ENCODE assay signal across 24 mouse cellular contexts in the genomic region with DNA sequence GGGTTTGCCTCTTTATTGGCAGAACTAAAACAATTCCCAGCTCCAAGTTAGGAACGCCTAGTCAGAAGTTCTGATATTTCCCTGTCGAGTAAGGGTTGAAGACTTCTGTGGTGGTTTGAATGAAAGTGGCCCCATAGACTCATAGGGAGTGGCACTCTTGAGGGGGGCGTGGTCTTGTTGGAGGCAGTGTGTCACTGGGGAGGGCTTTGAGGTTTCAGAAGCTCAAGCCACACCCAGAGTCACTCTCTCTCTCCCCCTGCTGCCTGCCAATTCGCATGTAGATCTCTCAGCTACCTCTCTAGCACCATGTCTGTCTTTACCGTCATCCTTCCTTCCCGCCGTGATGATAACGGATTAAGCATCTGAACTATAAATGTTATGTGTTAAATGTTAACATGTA. TPM values are rescaled to one million over a fixed set of nuclear protein-coding genes. Genes with fewer than 3 reads are reported as not detected.
A peak's percentile ranks its signal among the peaks of the same experiment; 100 is the strongest.
DNase-seq lines count a peak whose midpoint lies in the region; ATAC-seq and TF ChIP-seq lines count a peak whose summit lies in the region.
"Had no signal": no experiment of that assay in that cellular context is flagged by ENCODE, and none has a peak within 500 bp of the region (broad histone marks: within the 10 kb centered on the region; RNA-seq: fewer than 3 reads in every experiment).

No protein-coding gene starts in this region.

- H3K4me1 ChIP-seq in liver, embryonic 13.5 days (replicated peaks) = no peaks in the 10 kb centered on the region; the same call in 1 of the 2 replicates
- no peaks in the 10 kb centered on the region for H3K4me1 ChIP-seq in embryonic fibroblast, embryonic 13.5 days (ENCODE audit: control insufficient read depth, insufficient read depth, low read length)
- H3K4me1 ChIP-seq: forebrain, embryonic 15.5 days; heart, embryonic 15.5 days; lung, embryonic 15.5 days; midbrain, embryonic 13.5 days; stomach, embryonic 15.5 days had no signal

- 0 out of 2 replicates have a peak, but pooled peaks cover 4% of the 10 kb centered on the region for H3K27me3 ChIP-seq in liver, embryonic 13.5 days
- H3K27me3 ChIP-seq: forebrain, embryonic 15.5 days; heart, embryonic 15.5 days; lung, embryonic 15.5 days; midbrain, embryonic 13.5 days; Patski; stomach, embryonic 15.5 days had no signal

- no peaks in the 10 kb centered on the region for H3K36me3 ChIP-seq in liver, embryonic 13.5 days
- H3K36me3 ChIP-seq: forebrain, embryonic 15.5 days; heart, embryonic 15.5 days; lung, embryonic 15.5 days; midbrain, embryonic 13.5 days; stomach, embryonic 15.5 days had no signal

- no peak for TF ChIP-seq CTCF in embryonic fibroblast, embryonic 13.5 days (IDR thresholded peaks at IDR 0.05; ENCODE audit: borderline replicate concordance, insufficient read depth, low read length)

- no peak overlapping the region for H3K9ac ChIP-seq in liver, embryonic 13.5 days
- H3K9ac ChIP-seq: forebrain, embryonic 15.5 days; heart, embryonic 15.5 days; lung, embryonic 15.5 days; midbrain, embryonic 13.5 days; stomach, embryonic 15.5 days had no signal

- no peak overlapping the region for H3K27ac ChIP-seq in liver, embryonic 13.5 days
- H3K27ac ChIP-seq in embryonic fibroblast, embryonic 13.5 days (ENCODE audit: insufficient read depth, low read length) = peak overlapping the region; percentile 63
- H3K27ac ChIP-seq: forebrain, embryonic 15.5 days; heart, embryonic 15.5 days; lung, embryonic 15.5 days; macrophage; midbrain, embryonic 13.5 days; stomach, embryonic 15.5 days had no signal

- ATAC-seq in liver, embryonic 13.5 days (ENCODE audit: low read depth) = 0 out of 2 replicates have a peak, but pooled peaks have one; percentile 45
- ATAC-seq in megakaryocyte progenitor cell, adult 5-6 weeks (replicated peaks; ENCODE audit: poor library complexity) = peak; percentile 37; the same call in 1 of the 2 replicates
- ATAC-seq: forebrain, embryonic 15.5 days; hindbrain, embryonic 16.5 days; intestine, embryonic 16.5 days; midbrain, embryonic 13.5 days; Patski had no signal

- no peak overlapping the region for H3K4me2 ChIP-seq in liver, embryonic 13.5 days
- H3K4me2 ChIP-seq: forebrain, embryonic 15.5 days; heart, embryonic 15.5 days; liver, embryonic 11.5 days; lung, embryonic 15.5 days; midbrain, embryonic 13.5 days; stomach, embryonic 15.5 days had no signal

- no peak for TF ChIP-seq POLR2A in embryonic fibroblast, embryonic 13.5 days (IDR thresholded peaks at IDR 0.05; ENCODE audit: low read depth, low read length)

- no peak for DNase-seq in liver, embryonic 13.5 days
- DNase-seq in liver = no peak
- DNase-seq in R1 (ENCODE audit: low read depth, low spot score) = peak; percentile 95
- no peak for DNase-seq in adrenal gland, adult 8-10 months
- no peak for DNase-seq in right cerebral cortex, postnatal 10 days (ENCODE audit: low spot score in 2 of 2)
- DNase-seq in heart, postnatal 14 days = no peak
- DNase-seq: adrenal gland, postnatal 25 days; cerebellum, adult 18-20 months; cerebellum, postnatal 36 days; kidney, postnatal 4 days; thymus, adult 18-20 months; thymus, postnatal 4 days had no signal

- 84% methylated on average over 8 of the region's 8 CpGs for WGBS in liver, embryonic 13.5 days (ENCODE audit: insufficient replicate concordance)

- no peak overlapping the region for H3K4me3 ChIP-seq in liver, embryonic 13.5 days (replicated peaks)
- H3K4me3 ChIP-seq in embryonic fibroblast, embryonic 13.5 days (ENCODE audit: insufficient read depth, low read length) = no peak overlapping the region
- H3K4me3 ChIP-seq: forebrain, embryonic 15.5 days; heart, embryonic 15.5 days; lung, embryonic 15.5 days; midbrain, embryonic 13.5 days; stomach, embryonic 15.5 days had no signal

- intact Hi-C loops in heart, postnatal 14 days (cut with DNase I) = no loop called here

- no peaks in the 10 kb centered on the region for H3K9me3 ChIP-seq in liver, embryonic 13.5 days (replicated peaks)
- H3K9me3 ChIP-seq: forebrain, embryonic 15.5 days; heart, embryonic 15.5 days; lung, embryonic 15.5 days; midbrain, embryonic 13.5 days; stomach, embryonic 15.5 days had no signal

RNA-seq across cellular contexts. Expression of gene Arl15, which starts 19.5 kb away (rescaled TPM):
- polyA plus RNA-seq in liver, embryonic 13.5 days (2015; fragmentation: Nextera tagmentation; extraction: Ambion mirVana) = 2.5 and 2.9 TPM in 2 replicates
- polyA plus RNA-seq in embryonic fibroblast, embryonic 13.5 days (2011; ENCODE audit: insufficient read length, low read depth, missing spikeins) = 25.9 and 26.9 TPM in 2 replicates
- 17.5 and 22.3 TPM in 2 replicates for total RNA-seq in megakaryocyte progenitor cell, adult 5-6 weeks (2015)
- total RNA-seq in megakaryocyte progenitor cell, adult 5-6 weeks (2017) = 14.9 and 17.4 TPM in 2 replicates
- 10 to 100 TPM; 30.3 to 36.2 (median 32.6) TPM for total RNA-seq in adrenal gland, adult 8-10 months (2022)
- 10 to 100 TPM; 11.9 to 14.7 TPM for total RNA-seq in heart, postnatal 14 days (2021)
